Mouse (Mus musculus): Measurements from ENCODE around the gene Enah. TPM values are rescaled to one million over a fixed set of nuclear protein-coding genes. Genes with fewer than 3 reads are reported as not detected.

Gene Enah
- 13.2 and 17.3 TPM in 2 replicates for polyA plus RNA-seq (2015; fragmentation: Nextera tagmentation; extraction: Ambion mirVana)

- Histone ChIP-seq H3K9me3 (replicated peaks; ENCODE audit: control insufficient read depth, low read length) (no peaks in the 10 kb centered on the region), H3K36me3 (ENCODE audit: control insufficient read depth, insufficient read depth) (no peaks in the 10 kb centered on the region), H3K4me1 (ENCODE audit: control insufficient read depth, insufficient read depth, low read length) (peaks cover 18% of the 10 kb centered on the region), H3K4me3 (ENCODE audit: low read length) (peak within 1 kb of the TSS; percentile 90), H3K27me3 (ENCODE audit: control insufficient read depth, insufficient read depth, low read length) (no peaks in the 10 kb centered on the region), H3K9ac (ENCODE audit: low read length) (peak within 1 kb of the TSS; percentile 97), H3K27ac (ENCODE audit: low read length) (peak within 1 kb of the TSS; percentile 96), H3K4me2 (ENCODE audit: low read depth, low read length) (peak within 1 kb of the TSS; percentile 89)
- under 1% methylated on average over 63 of the region's 109 CpGs for WGBS
- ATAC-seq (replicated peaks; ENCODE audit: extremely low read depth, insufficient read depth, low FRiP score), result peak; percentile 83
Measured at GRCm38 (mm10) chr1:182019926-182020801, at the start of gene Enah. TSS of gene Enah (minus strand) at chr1:182019990.

DNA sequence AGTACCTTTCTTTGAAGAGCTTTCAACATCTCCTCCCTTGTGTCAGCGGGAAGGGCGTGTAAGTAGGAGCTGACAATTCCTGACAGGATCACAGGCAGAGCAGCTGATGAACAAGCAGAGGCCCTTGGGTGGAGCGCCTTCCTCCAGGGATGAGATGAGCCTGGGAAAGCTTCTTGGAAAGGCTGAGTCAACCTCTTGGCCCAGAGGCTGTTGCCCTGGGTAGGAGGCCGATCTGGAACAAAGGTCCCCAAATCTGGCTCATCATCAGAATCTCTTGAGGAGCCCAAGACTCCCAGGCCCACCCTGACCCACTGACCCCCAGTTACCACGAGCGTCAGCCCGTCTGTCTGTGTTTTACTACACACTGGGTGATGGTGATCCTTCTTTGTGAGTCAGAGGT, 48.3 kb upstream of the Enah start:
- H3K27me3 ChIP-seq (ENCODE audit: control insufficient read depth, insufficient read depth, low read length), result no peaks in the 10 kb centered on the region
- H3K36me3 ChIP-seq (ENCODE audit: control insufficient read depth, insufficient read depth), result no peaks in the 10 kb centered on the region
- no peak for ATAC-seq (replicated peaks; ENCODE audit: extremely low read depth, insufficient read depth, low FRiP score)
- H3K4me2 ChIP-seq (ENCODE audit: low read depth, low read length), result no peak overlapping the region
- no peak overlapping the region for H3K9ac ChIP-seq (ENCODE audit: low read length)
- WGBS, result 57% methylated on average over 7 of the region's 7 CpGs
- no peak overlapping the region for H3K27ac ChIP-seq (ENCODE audit: low read length)
- no peaks in the 10 kb centered on the region for H3K4me1 ChIP-seq (ENCODE audit: control insufficient read depth, insufficient read depth, low read length)
- no peaks in the 10 kb centered on the region for H3K9me3 ChIP-seq (replicated peaks; ENCODE audit: control insufficient read depth, low read length)
- H3K4me3 ChIP-seq (ENCODE audit: low read length), result no peak overlapping the region

- no peaks in the 10 kb centered on the region for H3K9me3 ChIP-seq (replicated peaks; ENCODE audit: control insufficient read depth, low read length)
- H3K4me2 ChIP-seq (ENCODE audit: low read depth, low read length), result no peak overlapping the region
- no peak overlapping the region for H3K4me3 ChIP-seq (ENCODE audit: low read length)
- 66% methylated on average over 9 of the region's 9 CpGs for WGBS
- no peak overlapping the region for H3K9ac ChIP-seq (ENCODE audit: low read length)
- no peaks in the 10 kb centered on the region for H3K4me1 ChIP-seq (ENCODE audit: control insufficient read depth, insufficient read depth, low read length)
- no peak overlapping the region for H3K27ac ChIP-seq (ENCODE audit: low read length)
- no peak for ATAC-seq (replicated peaks; ENCODE audit: extremely low read depth, insufficient read depth, low FRiP score)
- no peaks in the 10 kb centered on the region for H3K36me3 ChIP-seq (ENCODE audit: control insufficient read depth, insufficient read depth)
- H3K27me3 ChIP-seq (ENCODE audit: control insufficient read depth, insufficient read depth, low read length), result no peaks in the 10 kb centered on the region
Measured at GRCm38 (mm10) chr1:182066527-182067465, 47.0 kb upstream of the Enah start.

GRCm38 (mm10) chr1:182063716-182064115, 43.9 kb upstream of the Enah start:
- Histone ChIP-seq H3K9ac (ENCODE audit: low read length) (no peak overlapping the region), H3K4me2 (ENCODE audit: low read depth, low read length) (no peak overlapping the region), H3K27ac (ENCODE audit: low read length) (no peak overlapping the region), H3K36me3 (ENCODE audit: control insufficient read depth, insufficient read depth) (no peaks in the 10 kb centered on the region), H3K4me3 (ENCODE audit: low read length) (no peak overlapping the region), H3K9me3 (replicated peaks; ENCODE audit: control insufficient read depth, low read length) (no peaks in the 10 kb centered on the region), H3K27me3 (ENCODE audit: control insufficient read depth, insufficient read depth, low read length) (no peaks in the 10 kb centered on the region), H3K4me1 (ENCODE audit: control insufficient read depth, insufficient read depth, low read length) (no peaks in the 10 kb centered on the region)
- ATAC-seq (replicated peaks; ENCODE audit: extremely low read depth, insufficient read depth, low FRiP score), result no peak
- 61% methylated on average over 8 of the region's 8 CpGs for WGBS

GRCm38 (mm10) chr1:182062801-182063200, 43.0 kb upstream of the Enah start:
- Histone ChIP-seq H3K27me3 (ENCODE audit: control insufficient read depth, insufficient read depth, low read length) (no peaks in the 10 kb centered on the region), H3K4me2 (ENCODE audit: low read depth, low read length) (no peak overlapping the region), H3K4me3 (ENCODE audit: low read length) (no peak overlapping the region), H3K27ac (ENCODE audit: low read length) (no peak overlapping the region), H3K9me3 (replicated peaks; ENCODE audit: control insufficient read depth, low read length) (no peaks in the 10 kb centered on the region), H3K4me1 (ENCODE audit: control insufficient read depth, insufficient read depth, low read length) (no peaks in the 10 kb centered on the region), H3K9ac (ENCODE audit: low read length) (no peak overlapping the region), H3K36me3 (ENCODE audit: control insufficient read depth, insufficient read depth) (no peaks in the 10 kb centered on the region)
- whole genome bisulfite sequencing, result 97% methylated on average over 8 of the region's 8 CpGs
- no peak for ATAC-seq (replicated peaks; ENCODE audit: extremely low read depth, insufficient read depth, low FRiP score)

DNA sequence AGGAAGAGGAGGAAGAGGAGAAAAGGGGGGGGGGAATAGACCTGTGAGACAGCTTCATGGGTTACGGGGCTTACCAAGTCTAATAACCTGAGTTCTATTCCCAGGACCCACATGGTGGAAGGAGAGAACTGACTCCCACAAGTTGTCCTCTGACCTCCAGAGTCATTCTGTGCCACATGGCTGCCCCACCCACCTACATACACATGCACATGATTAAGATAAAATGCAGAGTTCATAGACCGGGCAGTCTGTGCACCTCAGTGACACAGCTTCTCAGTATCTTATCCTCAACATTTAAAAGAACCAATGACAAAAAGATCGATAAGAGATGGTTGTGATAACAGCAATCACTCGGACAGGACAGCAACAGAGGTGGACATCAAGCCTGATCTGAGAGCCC, 41.4 kb upstream of the Enah start:
- 73% methylated on average over 4 of the region's 4 CpGs for WGBS
- H3K9ac ChIP-seq (ENCODE audit: low read length), result no peak overlapping the region
- H3K4me1 ChIP-seq (ENCODE audit: control insufficient read depth, insufficient read depth, low read length), result no peaks in the 10 kb centered on the region
- H3K36me3 ChIP-seq (ENCODE audit: control insufficient read depth, insufficient read depth), result no peaks in the 10 kb centered on the region
- H3K9me3 ChIP-seq (replicated peaks; ENCODE audit: control insufficient read depth, low read length), result no peaks in the 10 kb centered on the region
- H3K4me3 ChIP-seq (ENCODE audit: low read length), result no peak overlapping the region
- H3K4me2 ChIP-seq (ENCODE audit: low read depth, low read length), result no peak overlapping the region
- no peak for ATAC-seq (replicated peaks; ENCODE audit: extremely low read depth, insufficient read depth, low FRiP score)
- no peak overlapping the region for H3K27ac ChIP-seq (ENCODE audit: low read length)
- H3K27me3 ChIP-seq (ENCODE audit: control insufficient read depth, insufficient read depth, low read length), result no peaks in the 10 kb centered on the region

GRCm38 (mm10) chr1:182059806-182060205, 40.0 kb upstream of the Enah start:
- H3K4me3 ChIP-seq (ENCODE audit: low read length), result no peak overlapping the region
- H3K9ac ChIP-seq (ENCODE audit: low read length), result no peak overlapping the region
- no peaks in the 10 kb centered on the region for H3K27me3 ChIP-seq (ENCODE audit: control insufficient read depth, insufficient read depth, low read length)
- H3K4me1 ChIP-seq (ENCODE audit: control insufficient read depth, insufficient read depth, low read length), result peaks cover 6% of the 10 kb centered on the region
- no peaks in the 10 kb centered on the region for H3K36me3 ChIP-seq (ENCODE audit: control insufficient read depth, insufficient read depth)
- ATAC-seq (replicated peaks; ENCODE audit: extremely low read depth, insufficient read depth, low FRiP score), result no peak
- H3K9me3 ChIP-seq (replicated peaks; ENCODE audit: control insufficient read depth, low read length), result no peaks in the 10 kb centered on the region
- H3K4me2 ChIP-seq (ENCODE audit: low read depth, low read length), result no peak overlapping the region
- WGBS, result 75% methylated on average over 5 of the region's 5 CpGs
- H3K27ac ChIP-seq (ENCODE audit: low read length), result no peak overlapping the region

DNA sequence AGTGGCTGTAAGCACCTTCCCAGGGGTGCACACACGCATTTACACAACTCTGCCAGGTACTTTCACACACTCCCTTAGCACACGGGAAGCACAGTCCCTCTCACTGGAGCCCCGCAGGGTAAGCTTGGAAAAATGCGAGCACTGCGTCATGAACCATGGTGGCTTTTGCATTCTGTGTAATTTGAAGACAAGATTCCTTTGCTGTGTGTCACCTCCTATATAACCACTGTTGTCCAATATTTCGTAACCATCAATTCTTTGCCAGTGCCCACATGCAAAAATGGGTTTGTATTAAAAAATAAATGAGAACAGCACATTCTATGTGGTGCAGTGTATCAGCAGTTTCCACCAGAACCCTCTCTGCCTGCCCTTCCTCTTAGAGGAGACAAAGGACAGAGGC, 38.2 kb upstream of the Enah start:
- H3K4me3 ChIP-seq (ENCODE audit: low read length), result no peak overlapping the region
- H3K4me1 ChIP-seq (ENCODE audit: control insufficient read depth, insufficient read depth, low read length), result peaks cover 8% of the 10 kb centered on the region
- ATAC-seq (replicated peaks; ENCODE audit: extremely low read depth, insufficient read depth, low FRiP score), result no peak
- no peaks in the 10 kb centered on the region for H3K36me3 ChIP-seq (ENCODE audit: control insufficient read depth, insufficient read depth)
- H3K27me3 ChIP-seq (ENCODE audit: control insufficient read depth, insufficient read depth, low read length), result no peaks in the 10 kb centered on the region
- H3K4me2 ChIP-seq (ENCODE audit: low read depth, low read length), result no peak overlapping the region
- no peak overlapping the region for H3K27ac ChIP-seq (ENCODE audit: low read length)
- H3K9me3 ChIP-seq (replicated peaks; ENCODE audit: control insufficient read depth, low read length), result no peaks in the 10 kb centered on the region
- H3K9ac ChIP-seq (ENCODE audit: low read length), result no peak overlapping the region
- 70% methylated on average over 6 of the region's 6 CpGs for WGBS

GRCm38 (mm10) chr1:182055122-182055521, 35.3 kb upstream of the Enah start:
- Histone ChIP-seq H3K4me1 (ENCODE audit: control insufficient read depth, insufficient read depth, low read length) (peaks cover 16% of the 10 kb centered on the region), H3K4me3 (ENCODE audit: low read length) (no peak overlapping the region), H3K9me3 (replicated peaks; ENCODE audit: control insufficient read depth, low read length) (no peaks in the 10 kb centered on the region), H3K27ac (ENCODE audit: low read length) (peak overlapping the region; percentile 33; the same call in 1 of the 2 replicates), H3K27me3 (ENCODE audit: control insufficient read depth, insufficient read depth, low read length) (no peaks in the 10 kb centered on the region), H3K9ac (ENCODE audit: low read length) (peak overlapping the region; percentile 24; the same call in 1 of the 2 replicates), H3K4me2 (ENCODE audit: low read depth, low read length) (no peak overlapping the region), H3K36me3 (ENCODE audit: control insufficient read depth, insufficient read depth) (no peaks in the 10 kb centered on the region)
- 24% methylated on average over 9 of the region's 9 CpGs for WGBS
- ATAC-seq (replicated peaks; ENCODE audit: extremely low read depth, insufficient read depth, low FRiP score), result no peak

Data from heart, embryonic 16.5 days (tissue).